25 mouse cellular contexts compared by ENCODE assay signal in genomic region chr14:50855788-50856187, GRCm38 (mm10). TPM values are rescaled to one million over a fixed set of nuclear protein-coding genes. Genes with fewer than 3 reads are reported as not detected.
"Had no signal": no experiment of that assay in that cellular context is flagged by ENCODE, and none has a peak within 500 bp of the region (broad histone marks: within the 10 kb centered on the region; RNA-seq: fewer than 3 reads in every experiment).

No protein-coding gene starts in this region.

- H3K4me1 ChIP-seq: lung, embryonic 15.5 days; megakaryocyte, embryonic 14.5 days; midbrain, embryonic 13.5 days; midbrain, embryonic 15.5 days; neural tube, embryonic 12.5 days had no signal

- ATAC-seq: liver, postnatal 0 days; lung, postnatal 0 days; midbrain, embryonic 13.5 days; midbrain, embryonic 15.5 days had no signal

- H3K9me3 ChIP-seq: lung, embryonic 15.5 days; megakaryocyte, embryonic 14.5 days; midbrain, embryonic 13.5 days; midbrain, embryonic 15.5 days; neural tube, embryonic 12.5 days had no signal

- DNase-seq: liver, postnatal 0 days; lung, adult 2 months; lung, postnatal 14 days; lung, postnatal 36 days; right cerebral cortex, postnatal 14 days; spleen, adult 18-20 months; thymus, adult 18-20 months; thymus, postnatal 25 days; thymus, postnatal 4 days had no signal

- H3K36me3 ChIP-seq: midbrain, embryonic 15.5 days had no signal

- H3K27ac ChIP-seq: lung, embryonic 15.5 days; macrophage; midbrain, embryonic 13.5 days; midbrain, embryonic 15.5 days; neural tube, embryonic 12.5 days had no signal

- H3K4me2 ChIP-seq: lung, embryonic 15.5 days; midbrain, embryonic 11.5 days; midbrain, embryonic 13.5 days; midbrain, embryonic 15.5 days; neural tube, embryonic 12.5 days had no signal

- H3K4me3 ChIP-seq: lung, embryonic 15.5 days; megakaryocyte, embryonic 14.5 days; midbrain, embryonic 13.5 days; midbrain, embryonic 15.5 days; myocyte; neural tube, embryonic 12.5 days had no signal

- H3K27me3 ChIP-seq: lung, embryonic 15.5 days; megakaryocyte, embryonic 14.5 days; midbrain, embryonic 13.5 days; midbrain, embryonic 15.5 days; neural tube, embryonic 12.5 days had no signal

- H3K9ac ChIP-seq: liver, postnatal 0 days; lung, embryonic 15.5 days; midbrain, embryonic 13.5 days; midbrain, embryonic 15.5 days; neural tube, embryonic 12.5 days had no signal

RNA-seq across cellular contexts. Expression of gene Klhl33, which starts 41.5 kb away (rescaled TPM):
- total RNA-seq: neutrophil, adult 5-6 weeks had no signal
- polyA plus RNA-seq: macrophage had no signal

RNA-seq across cellular contexts. Expression of gene Ccnb1ip1, which starts 48.3 kb away (rescaled TPM):
- total RNA-seq: megakaryocyte progenitor cell, adult 5-6 weeks; midbrain, postnatal 0 days; neutrophil, adult 5-6 weeks had no signal
- polyA plus RNA-seq: liver, postnatal 0 days; lung, adult 2 months; lung, embryonic 15.5 days; lung, postnatal 0 days; macrophage; midbrain, embryonic 11.5 days; midbrain, embryonic 15.5 days; midbrain, postnatal 0 days; neural tube, embryonic 12.5 days; neural tube, embryonic 14.5 days; stomach, embryonic 14.5 days; stomach, embryonic 16.5 days; urinary bladder, adult 2 months had no signal
